Mouse (Mus musculus) stomach, embryonic 14.5 days (tissue): ENCODE data around the gene Efcab11. TPM values are rescaled to one million over a fixed set of nuclear protein-coding genes. Genes with fewer than 3 reads are reported as not detected.
"Not testable (repeated sequence)": the region's sequence is repeated elsewhere in the genome, so short reads cannot be mapped to it uniquely, and the experiment has no call there.

Source experiments
- ATAC-seq: fragments of 200-750 bp; cut with Nextera tagmentation; 2 replicates; pipeline ENCODE4 v1.8.0; 2017; ENCODE audit warnings: low read depth, moderate TSS enrichment; ENCODE audit not compliant: insufficient number of reproducible peaks, insufficient read depth, low FRiP score
- H3K27ac ChIP-seq: fragments of 300-500 bp; sonication (generic); 2 replicates; pipeline ENCODE4 v1.5.1; 2014; ENCODE audit warnings: mild to moderate bottlenecking, low read length, moderate library complexity, mixed read lengths
- H3K27me3 ChIP-seq: fragments of 300-500 bp; sonication (generic); 2 replicates; pipeline ENCODE4 v1.6.1; 2014; ENCODE audit warnings: low read length, control low read depth, mixed read lengths; ENCODE audit not compliant: control insufficient read depth, insufficient read depth
- H3K36me3 ChIP-seq: fragments of 300-500 bp; sonication (generic); 2 replicates; pipeline ENCODE4 v1.6.1; 2014; ENCODE audit warnings: mild to moderate bottlenecking, control low read depth, low read length, moderate library complexity, mixed read lengths; ENCODE audit not compliant: control insufficient read depth, insufficient read depth
- H3K4me1 ChIP-seq: fragments of 300-500 bp; sonication (generic); 2 replicates; pipeline ENCODE4 v1.6.1; 2014; ENCODE audit warnings: low read length, control low read depth, mixed read lengths; ENCODE audit not compliant: control insufficient read depth, insufficient read depth
- H3K4me2 ChIP-seq: fragments of 300-500 bp; sonication (generic); replicated peaks from 2 replicates; pipeline ENCODE4 v1.6.1; 2014; ENCODE audit warnings: low read depth, low read length, control low read depth
- H3K4me3 ChIP-seq: fragments of 300-500 bp; sonication (generic); 2 replicates; pipeline ENCODE4 v1.5.1; 2014; ENCODE audit warnings: low read depth, low read length, control low read depth
- H3K9ac ChIP-seq: fragments of 300-500 bp; sonication (generic); replicated peaks from 2 replicates; pipeline ENCODE4 v1.6.1; 2014; ENCODE audit warnings: low read depth, mild to moderate bottlenecking, control low read depth, low read length, moderate library complexity, mixed read lengths
- H3K9me3 ChIP-seq: fragments of 300-500 bp; sonication (generic); 2 replicates; pipeline ENCODE4 v1.6.1; 2016; ENCODE audit warnings: low read depth, low read length, control low read depth; ENCODE audit not compliant: control insufficient read depth
- WGBS: fragments of 180-500 bp; shearing (Covaris S2); extraction: QIAGEN DNeasy Blood & Tissue Kit; methylation state at CpG from one replicate; pipeline ENCODE4 v1.1.7; 2014; 5-methylcytosine and 5-hydroxymethylcytosine counted together
- polyA plus RNA-seq: library from polyadenylated mRNA; unstranded; fragments of >200 nt; fragmentation: Nextera tagmentation; extraction: Ambion mirVana; gene quantifications from 2 replicates; pipeline ENCODE4 v1.2.1, GENCODE M21; 2014

Efcab11 gene
- polyA plus RNA-seq, 1 experiment from 2014 or later: 14.7 TPM

GRCm38 (mm10) chr12:99815244-99815643 is 69.0 kb downstream of the Efcab11 start:
- Histone ChIP-seq H3K27me3 (no peaks in the 10 kb centered on the region), H3K4me2 (no peak overlapping the region), H3K4me1 (no peaks in the 10 kb centered on the region), H3K36me3 (no peaks in the 10 kb centered on the region), H3K9ac (no peak overlapping the region), H3K27ac (no peak overlapping the region), H3K4me3 (no peak overlapping the region), H3K9me3 (no peaks in the 10 kb centered on the region)
- peak; percentile 88 for ATAC-seq
- WGBS: 58% methylated on average over 8 of the region's 8 CpGs

DNA sequence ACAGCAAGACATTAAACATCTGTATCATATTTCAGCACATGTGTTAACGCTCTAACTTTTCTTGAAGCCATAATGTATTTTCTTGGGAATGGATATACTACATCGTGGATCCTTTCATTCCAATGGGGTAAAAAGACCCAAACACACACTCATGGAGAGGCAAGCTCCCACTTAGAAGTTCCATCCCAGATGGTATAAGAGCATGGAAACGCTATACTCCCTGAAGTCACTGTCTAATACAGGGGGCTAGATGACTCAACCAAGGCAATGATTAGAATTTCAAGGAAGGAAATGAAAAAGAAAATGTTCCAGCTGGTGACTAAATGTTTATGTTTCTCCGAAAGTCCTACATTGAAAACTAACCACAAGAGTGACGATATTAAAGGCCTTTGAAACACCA is 76.3 kb downstream of the Efcab11 start:
- no peaks in the 10 kb centered on the region for H3K9me3 ChIP-seq
- no peak overlapping the region for H3K9ac ChIP-seq
- 50% methylated on average over 5 of the region's 5 CpGs for WGBS
- H3K4me1 ChIP-seq: no peaks in the 10 kb centered on the region
- no peaks in the 10 kb centered on the region for H3K36me3 ChIP-seq
- no peaks in the 10 kb centered on the region for H3K27me3 ChIP-seq
- no peak overlapping the region for H3K4me2 ChIP-seq
- H3K27ac ChIP-seq: no peak overlapping the region
- no peak for ATAC-seq
- H3K4me3 ChIP-seq: no peak overlapping the region

DNA sequence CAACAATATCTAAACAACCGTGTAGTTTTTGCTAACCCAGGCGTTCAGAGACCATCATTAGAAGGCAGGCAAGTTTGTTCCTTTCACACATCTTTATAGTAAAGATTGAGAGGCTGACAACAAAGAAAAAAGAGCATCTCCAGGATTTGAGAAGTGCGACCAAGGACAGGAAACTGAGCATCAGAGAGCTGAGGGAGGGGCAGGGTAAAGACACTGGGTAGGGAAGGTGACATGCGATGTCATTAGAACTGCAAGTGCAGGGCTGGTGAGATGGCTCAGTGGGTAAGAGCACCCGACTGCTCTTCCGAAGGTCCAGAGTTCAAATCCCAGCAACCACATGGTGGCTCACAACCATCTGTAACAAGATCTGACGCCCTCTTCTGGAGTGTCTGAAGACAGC is 77.5 kb downstream of the Efcab11 start:
- H3K4me1 ChIP-seq, ATAC-seq, H3K4me3 ChIP-seq, H3K4me2 ChIP-seq, H3K9ac ChIP-seq, H3K27ac ChIP-seq, H3K9me3 ChIP-seq, H3K27me3 ChIP-seq, H3K36me3 ChIP-seq: not testable (repeated sequence)
- 86% methylated on average over 7 of the region's 7 CpGs for WGBS

DNA sequence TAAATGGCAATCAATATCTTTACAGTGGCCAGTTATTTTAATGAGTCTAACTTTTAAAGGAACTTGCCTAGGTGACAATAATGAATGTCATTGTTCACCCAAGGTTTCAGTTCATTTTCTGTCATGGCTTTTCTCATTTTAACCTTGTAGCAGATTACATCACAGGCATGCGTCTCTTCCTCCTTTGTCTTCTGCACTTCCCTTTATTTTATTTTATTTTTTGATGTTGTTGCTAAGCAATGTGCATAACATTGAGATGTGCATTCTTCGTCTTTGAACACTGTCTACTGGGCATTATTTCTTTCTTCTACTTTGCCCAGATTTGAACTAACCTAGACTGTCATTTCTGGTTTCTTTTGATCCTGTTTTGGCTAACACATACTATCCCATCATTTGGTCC is 88.3 kb downstream of the Efcab11 start:
- Histone ChIP-seq H3K36me3 (no peaks in the 10 kb centered on the region), H3K4me1 (no peaks in the 10 kb centered on the region), H3K9me3 (no peaks in the 10 kb centered on the region), H3K4me3 (no peak overlapping the region), H3K9ac (no peak overlapping the region), H3K4me2 (no peak overlapping the region), H3K27me3 (no peaks in the 10 kb centered on the region), H3K27ac (no peak overlapping the region)
- ATAC-seq: no peak
- 82% methylated on average over 2 of the region's 2 CpGs for WGBS

- WGBS: 64% methylated on average over 7 of the region's 7 CpGs
- Histone ChIP-seq H3K4me3 (no peak overlapping the region), H3K36me3 (no peaks in the 10 kb centered on the region), H3K9me3 (no peaks in the 10 kb centered on the region), H3K4me1 (no peaks in the 10 kb centered on the region), H3K27ac (no peak overlapping the region), H3K4me2 (no peak overlapping the region), H3K9ac (no peak overlapping the region), H3K27me3 (no peaks in the 10 kb centered on the region)
- no peak for ATAC-seq
Measured at GRCm38 (mm10) chr12:99794792-99795620, 89.2 kb downstream of the Efcab11 start.

GRCm38 (mm10) chr12:99794158-99794515 is 90.1 kb downstream of the Efcab11 start:
- ATAC-seq: no peak
- Histone ChIP-seq H3K27ac (no peak overlapping the region), H3K27me3 (no peaks in the 10 kb centered on the region), H3K4me1 (no peaks in the 10 kb centered on the region), H3K4me2 (no peak overlapping the region), H3K4me3 (no peak overlapping the region), H3K9ac (no peak overlapping the region), H3K9me3 (no peaks in the 10 kb centered on the region), H3K36me3 (no peaks in the 10 kb centered on the region)
- WGBS: 83% methylated on average over 4 of the region's 4 CpGs

- no peak for ATAC-seq
- no peaks in the 10 kb centered on the region for H3K4me1 ChIP-seq
- H3K9ac ChIP-seq: no peak overlapping the region
- no peak overlapping the region for H3K4me2 ChIP-seq
- no peak overlapping the region for H3K27ac ChIP-seq
- H3K9me3 ChIP-seq: no peaks in the 10 kb centered on the region
- no peak overlapping the region for H3K4me3 ChIP-seq
- WGBS: 44% methylated on average over 10 of the region's 10 CpGs
- H3K27me3 ChIP-seq: no peaks in the 10 kb centered on the region
- no peaks in the 10 kb centered on the region for H3K36me3 ChIP-seq
Measured at GRCm38 (mm10) chr12:99793465-99794157, 90.6 kb downstream of the Efcab11 start.

DNA sequence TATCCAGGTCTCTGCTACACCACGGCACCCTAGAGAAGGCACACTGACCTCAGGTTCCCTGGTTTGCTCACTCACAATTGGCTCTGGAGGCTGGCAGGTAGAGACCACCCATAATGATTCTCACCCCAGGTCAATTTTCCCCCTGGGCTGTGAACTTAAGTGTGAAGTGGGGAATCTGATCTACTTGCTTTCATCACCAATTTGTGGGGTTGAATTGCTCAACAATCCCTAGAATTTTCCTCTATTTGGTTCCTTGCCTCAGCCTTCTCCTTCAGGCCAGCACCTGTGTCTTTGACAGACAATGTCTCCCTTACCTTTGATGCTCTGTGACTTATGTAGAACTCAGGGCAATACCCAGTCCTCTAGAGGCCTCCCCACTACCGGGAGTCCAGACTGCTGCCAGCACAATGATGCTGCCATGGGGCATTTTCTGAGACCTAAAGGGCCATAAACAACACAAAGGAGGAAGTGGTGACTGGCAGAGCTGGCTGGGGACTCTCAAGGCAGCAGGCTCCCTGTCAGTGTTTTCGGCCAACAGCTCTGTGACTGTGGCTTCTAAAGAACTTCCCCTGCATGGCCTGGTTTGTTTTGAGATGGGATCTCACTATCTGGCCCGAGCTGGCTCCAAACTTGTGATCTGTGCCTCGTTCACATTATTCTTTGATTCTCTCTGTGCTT is 94.8 kb downstream of the Efcab11 start:
- no peaks in the 10 kb centered on the region for H3K27me3 ChIP-seq
- no peak overlapping the region for H3K4me3 ChIP-seq
- 60% methylated on average over 5 of the region's 5 CpGs for WGBS
- H3K4me2 ChIP-seq: no peak overlapping the region
- no peak overlapping the region for H3K27ac ChIP-seq
- H3K9me3 ChIP-seq: no peaks in the 10 kb centered on the region
- no peak for ATAC-seq
- no peak overlapping the region for H3K9ac ChIP-seq
- no peaks in the 10 kb centered on the region for H3K36me3 ChIP-seq
- no peaks in the 10 kb centered on the region for H3K4me1 ChIP-seq
